Mouse (Mus musculus): Measurements from ENCODE around the gene Stum. TPM values are rescaled to one million over a fixed set of nuclear protein-coding genes. Genes with fewer than 3 reads are reported as not detected.

The Stum gene
- total and polyA plus RNA-seq, 3 experiments = 0.42 to 0.61 (median 0.51) TPM

GRCm38 (mm10) chr1:180408832-180409231 lies 74.5 kb downstream of the Stum start (continued):
- peak; percentile 96 for TF ChIP-seq BHLHE40 (IDR thresholded peaks at IDR 0.05; ENCODE audit: low read depth, low read length)
- TF ChIP-seq PAX5 (IDR thresholded peaks at IDR 0.05; ENCODE audit: low read length) = no peak
- peak; percentile 61; the same call in 1 of the 2 replicates for TF ChIP-seq MAFK (IDR thresholded peaks at IDR 0.05; ENCODE audit: insufficient replicate concordance, low read length)
- no peak for TF ChIP-seq ELF1 (IDR thresholded peaks at IDR 0.05; ENCODE audit: low read depth, low read length)
- TF ChIP-seq ZNF384 (IDR thresholded peaks at IDR 0.05; ENCODE audit: low read depth, low read length) = no peak
- no peak; the same call in 1 of the 2 replicates for TF ChIP-seq RAD21 (IDR thresholded peaks at IDR 0.05; ENCODE audit: low read depth, low read length)
- 0 out of 2 replicates have a peak, but pooled peaks have one; percentile 32 for TF ChIP-seq UBTF (IDR thresholded peaks at IDR 0.05; ENCODE audit: low read depth, low read length)

GRCm38 (mm10) chr1:180407727-180408719 lies 75.3 kb downstream of the Stum start:
- H3K4me2 ChIP-seq (ENCODE audit: insufficient read depth, low read depth, poor library complexity, severe bottlenecking) = peak overlapping the region; percentile 80
- H3K4me1 ChIP-seq (ENCODE audit: control insufficient read depth in 1 of 2, insufficient read depth in 2 of 2) = peaks cover 62 to 81% of the 10 kb centered on the region in 2 experiments
- H3K36me3 ChIP-seq (replicated peaks in 1 of 2; ENCODE audit: control insufficient read depth in 1 of 2, insufficient read depth in 1 of 2, low read length in 1 of 2) = peaks cover 8 to 15% of the 10 kb centered on the region in 2 experiments
- no peaks in the 10 kb centered on the region for H3K9me3 ChIP-seq (replicated peaks; ENCODE audit: low read length)
- dilution Hi-C loops (cut with MboI; ENCODE audit: extremely low pct_ligation_motif_present, extremely low pct_unique_long_range_greater_than_20kb, low sequenced_read_pairs) (no loop called here), in situ Hi-C loops (cut with MboI; ENCODE audit: low pct_ligation_motif_present, low pct_unique_long_range_greater_than_20kb, low sequenced_read_pairs) (loop anchor here (5.0 to 25.0 kb wide), 3 partner anchors 73 to 546 kb away; partner anchors contain the start of gene Itpkb)
- H3K27me3 ChIP-seq (replicated peaks) = no peaks in the 10 kb centered on the region
- 0 out of 2 replicates have a peak, but pooled peaks cover 3% of the 10 kb centered on the region for H3K79me2 ChIP-seq (replicated peaks; ENCODE audit: control insufficient read depth, extremely low read depth, insufficient read depth, poor library complexity, severe bottlenecking)
- peak overlapping the region; percentile 68 for H3K9ac ChIP-seq (ENCODE audit: insufficient read depth, low read depth)
- DNase-seq (ENCODE audit: extremely low read depth) = peak; percentile 98
- peak overlapping the region in 1 of 3 experiments; percentile 19 for H3K4me3 ChIP-seq (replicated peaks in 1 of 3; ENCODE audit: low read depth in 2 of 3, low read length in 2 of 3, poor library complexity in 1 of 3)
- H3K27ac ChIP-seq (ENCODE audit: insufficient read depth, low read depth) = peak overlapping the region; percentile 99
- TF ChIP-seq NELFE (IDR thresholded peaks at IDR 0.05; ENCODE audit: low read depth, low read length) (no peak), CHD1 (IDR thresholded peaks at IDR 0.05; ENCODE audit: low read depth, low read length) (peak; percentile 29; the same call in 1 of the 2 replicates), KAT2A (IDR thresholded peaks at IDR 0.05; ENCODE audit: insufficient replicate concordance, low read length) (0 out of 2 replicates have a peak, but pooled peaks have one; percentile 49), ZC3H11A (IDR thresholded peaks at IDR 0.05; ENCODE audit: low read depth, low read length) (no peak), RCOR1 (conservative IDR thresholded peaks at IDR 0.05; ENCODE audit: low read depth, low read length) (peak; percentile 15; the same call in 1 of the 2 replicates), NRF1 (IDR thresholded peaks at IDR 0.05; ENCODE audit: low read depth, low read length) (peak; percentile 92), ZNF384 (IDR thresholded peaks at IDR 0.05; ENCODE audit: low read depth, low read length) (no peak; the same call in 1 of the 2 replicates), POLR2A (IDR thresholded peaks at IDR 0.05; ENCODE audit: low read depth, low read length) (peak; percentile 49), HCFC1 (IDR thresholded peaks at IDR 0.05; ENCODE audit: low read depth, low read length) (no peak; the same call in 1 of the 2 replicates), UBTF (IDR thresholded peaks at IDR 0.05; ENCODE audit: low read depth, low read length) (no peak), SIN3A (IDR thresholded peaks at IDR 0.05; ENCODE audit: low read length) (peak; percentile 45), MXI1 (IDR thresholded peaks at IDR 0.05; ENCODE audit: low read depth, low read length) (peak; percentile 40; the same call in 1 of the 2 replicates), ZKSCAN1 (IDR thresholded peaks at IDR 0.05; ENCODE audit: borderline replicate concordance, low read depth, low read length) (no peak), TBP (conservative IDR thresholded peaks at IDR 0.05; ENCODE audit: low read depth, low read length) (peak; percentile 65; the same call in 1 of the 2 replicates), BHLHE40 (IDR thresholded peaks at IDR 0.05; ENCODE audit: low read depth, low read length) (peak; percentile 16; the same call in 1 of the 2 replicates), MAX (IDR thresholded peaks at IDR 0.05; ENCODE audit: low read length) (no peak), CHD2 (IDR thresholded peaks at IDR 0.05; ENCODE audit: low read length) (0 out of 2 replicates have a peak, but pooled peaks have one; percentile 32), EP300 (IDR thresholded peaks at IDR 0.05; ENCODE audit: low read length) (peak; percentile 40; the same call in 1 of the 2 replicates), MYC (IDR thresholded peaks at IDR 0.05; ENCODE audit: low read depth, low read length) (no peak; the same call in 1 of the 2 replicates), JUN (IDR thresholded peaks at IDR 0.05; ENCODE audit: insufficient read depth, low read depth, low read length) (peak; percentile 79), ZMIZ1 (IDR thresholded peaks at IDR 0.05; ENCODE audit: low read depth, low read length) (peak; percentile 14; the same call in 1 of the 2 replicates), JUND (conservative IDR thresholded peaks at IDR 0.05; ENCODE audit: low read depth, low read length) (0 out of 2 replicates have a peak, but pooled peaks have one; percentile 9), PAX5 (IDR thresholded peaks at IDR 0.05; ENCODE audit: low read length) (no peak), POLR2AphosphoS2 (IDR thresholded peaks at IDR 0.05; ENCODE audit: low read depth, low read length) (0 out of 2 replicates have a peak, but pooled peaks have one; percentile 44), ETS1 (conservative IDR thresholded peaks at IDR 0.05; ENCODE audit: low read depth, low read length) (peak; percentile 74), TCF12 (IDR thresholded peaks at IDR 0.05; ENCODE audit: low read depth, low read length) (peak; percentile 41; the same call in 1 of the 2 replicates), ELF1 (IDR thresholded peaks at IDR 0.05; ENCODE audit: low read depth, low read length) (no peak), USF1 (IDR thresholded peaks at IDR 0.05; ENCODE audit: low read depth, low read length) (no peak), MAFK (IDR thresholded peaks at IDR 0.05; ENCODE audit: insufficient replicate concordance, low read length) (peak; percentile 30; the same call in 1 of the 2 replicates), SMC3 (IDR thresholded peaks at IDR 0.05; ENCODE audit: low read depth, low read length) (no peak)

Data from CH12.LX (cell line).